Mouse (Mus musculus): ENCODE results near the gene Tardbp.

- TF ChIP-seq CTCF (IDR thresholded peaks at IDR 0.05; ENCODE audit: low read depth) (no peak), EP300 (IDR thresholded peaks at IDR 0.05; ENCODE audit: low read depth) (no peak)
Observed at GRCm38 (mm10) chr4:148602357-148603120, 24.3 kb downstream of the Tardbp start, which contains the start of gene Masp2.
